Mouse (Mus musculus) liver, embryonic 14.5 days (tissue): Measurements from ENCODE around the gene Tfb1m.

ENCODE experiments used
- CTCF ChIP-seq: IDR thresholded peaks from 2 replicates; pipeline ENCODE4 v1.5.1; 2016; ENCODE audit warnings: antibody characterized with exemption, low read depth, control low read depth
- EP300 ChIP-seq: IDR thresholded peaks from 2 replicates; pipeline ENCODE4 v1.6.1; 2016; ENCODE audit warnings: antibody characterized with exemption, low read depth

DNA sequence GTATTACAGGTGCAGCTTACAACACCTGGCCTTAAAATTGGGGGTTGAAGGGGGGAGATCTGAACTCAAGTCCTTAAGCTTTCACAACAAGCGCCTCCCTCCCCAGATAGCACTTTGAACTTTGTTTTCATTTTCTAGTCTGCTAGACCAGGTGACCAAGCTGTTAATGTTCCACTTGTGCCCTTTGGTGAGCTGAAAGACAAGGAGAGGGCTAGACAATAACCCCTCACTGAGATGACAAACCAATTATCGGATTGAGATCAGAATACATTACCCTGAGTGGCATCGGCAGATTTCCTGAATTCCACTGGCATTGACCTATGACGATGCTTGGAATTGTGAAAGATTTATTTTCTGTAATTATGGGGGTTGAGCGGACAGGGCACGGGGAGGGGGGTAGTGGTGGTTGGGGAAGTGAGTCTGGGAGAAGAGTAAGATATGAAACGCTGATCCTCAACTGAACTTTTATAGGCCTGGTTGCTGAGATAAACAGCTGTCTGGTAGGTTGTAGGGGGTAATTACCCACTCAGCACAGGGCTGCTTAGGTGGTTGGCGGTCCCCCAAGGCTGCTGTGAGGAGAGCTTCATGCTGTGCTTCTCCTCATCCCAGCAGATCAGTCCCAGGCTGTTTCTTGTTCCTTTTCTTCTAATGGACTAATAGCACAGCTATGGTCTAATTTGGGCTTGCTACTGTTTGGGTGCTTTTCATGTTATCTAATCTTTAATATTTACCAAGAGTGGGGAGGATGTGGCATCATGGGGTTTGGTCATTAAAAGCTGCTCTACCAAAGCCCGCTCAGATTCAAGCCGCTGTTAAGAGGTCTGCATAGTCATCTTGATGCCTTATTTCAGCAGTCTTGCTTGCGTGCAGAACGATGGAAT is 69.6 kb downstream of the Tfb1m start:
- no peak for TF ChIP-seq CTCF
- TF ChIP-seq EP300 = no peak
